Mouse (Mus musculus): ENCODE measurements at regions not wholly inside any gene's neighbourhood (a gene's known extent, or its start where the extent isn't known, plus 50 kb on each side); places are given as distances from the start of the nearest gene placed in this dataset.
A peak's percentile ranks its signal among the peaks of the same experiment; 100 is the strongest.

GRCm38 (mm10) chr11:109040519-109040916 lies 103.7 kb downstream of the E030025P04Rik start:
- intact Hi-C loops (cut with DNase I) = no loop called here
- DNase-seq (ENCODE audit: low spot score in 2 of 2) = no peak

GRCm38 (mm10) chr11:109039792-109040518 lies 104.2 kb downstream of the E030025P04Rik start:
- intact Hi-C loops (cut with DNase I) = no loop called here
- no peak for DNase-seq (ENCODE audit: low spot score in 2 of 2)

- intact Hi-C loops (cut with DNase I) = no loop called here
These were observed 104.9 kb downstream of the E030025P04Rik start for GRCm38 (mm10) chr11:109039060-109039791.

GRCm38 (mm10) chr11:109038136-109038535 lies 106.0 kb downstream of the E030025P04Rik start:
- intact Hi-C loops (cut with DNase I) = no loop called here
- no peak for DNase-seq (ENCODE audit: low spot score in 2 of 2)

More at GRCm38 (mm10) chr11:109039060-109039791, 104.9 kb downstream of the E030025P04Rik start:
- no peak for DNase-seq (ENCODE audit: low spot score in 2 of 2)

GRCm38 (mm10) chr11:109034596-109034995 lies 109.6 kb downstream of the E030025P04Rik start:
- intact Hi-C loops (cut with DNase I) = loop anchor here (5.0 kb wide), 1 partner anchor 107 kb away; no protein-coding TSS in a partner anchor
- DNase-seq (ENCODE audit: low spot score in 2 of 2) = no peak

- intact Hi-C loops (cut with DNase I) = loop anchor here (5.0 kb wide), 1 partner anchor 107 kb away; no protein-coding TSS in a partner anchor
These were observed 110.1 kb downstream of the E030025P04Rik start for GRCm38 (mm10) chr11:109034072-109034471.

GRCm38 (mm10) chr11:109032729-109033128 lies 111.4 kb downstream of the E030025P04Rik start:
- intact Hi-C loops (cut with DNase I) = loop anchor here (5.0 kb wide), 1 partner anchor 105 kb away; no protein-coding TSS in a partner anchor
- peak; percentile 34 to 36 for DNase-seq (ENCODE audit: low spot score in 2 of 2)

More at GRCm38 (mm10) chr11:109034072-109034471, 110.1 kb downstream of the E030025P04Rik start:
- no peak for DNase-seq (ENCODE audit: low spot score in 2 of 2)

- peak in 1 of 2 experiments; percentile 35 for DNase-seq (ENCODE audit: low spot score in 2 of 2)
- intact Hi-C loops (cut with DNase I) = loop anchor here (5.0 kb wide), 1 partner anchor 103 kb away; no protein-coding TSS in a partner anchor
These were observed 110.3 kb downstream of the Axin2 start for GRCm38 (mm10) chr11:109030486-109030885.

GRCm38 (mm10) chr11:109029894-109030293 lies 109.7 kb downstream of the Axin2 start:
- DNase-seq (ENCODE audit: low spot score in 2 of 2) = no peak
- intact Hi-C loops (cut with DNase I) = loop anchor here (5.0 kb wide), 1 partner anchor 103 kb away; no protein-coding TSS in a partner anchor

GRCm38 (mm10) chr11:109014806-109015205 lies 94.7 kb downstream of the Axin2 start:
- DNase-seq (ENCODE audit: low spot score in 2 of 2) = no peak
- intact Hi-C loops (cut with DNase I) = no loop called here

GRCm38 (mm10) chr11:109011161-109011560 lies 91.0 kb downstream of the Axin2 start:
- intact Hi-C loops (cut with DNase I) = no loop called here

GRCm38 (mm10) chr11:109008872-109009271 lies 88.7 kb downstream of the Axin2 start:
- no peak for DNase-seq (ENCODE audit: low spot score in 2 of 2)
- intact Hi-C loops (cut with DNase I) = no loop called here

More at GRCm38 (mm10) chr11:109011161-109011560, 91.0 kb downstream of the Axin2 start:
- DNase-seq (ENCODE audit: low spot score in 2 of 2) = no peak

- intact Hi-C loops (cut with DNase I) = no loop called here
These were observed 85.5 kb downstream of the Axin2 start for GRCm38 (mm10) chr11:109005681-109006080.

More at GRCm38 (mm10) chr11:109005681-109006080, 85.5 kb downstream of the Axin2 start:
- DNase-seq (ENCODE audit: low spot score in 2 of 2) = no peak
